Mouse (Mus musculus) thymus, adult 2 months (tissue): ENCODE measurements around the gene 1700037H04Rik. TPM values are rescaled to one million over a fixed set of nuclear protein-coding genes. Genes with fewer than 3 reads are reported as not detected.
"Not testable (repeated sequence)": the region's sequence is repeated elsewhere in the genome, so short reads cannot be mapped to it uniquely, and the experiment has no call there.

Experiments used
- DNase-seq: peaks from one replicate; pipeline ENCODE4 v3.0.0; 2021
- H3K27ac ChIP-seq: fragments of 200-500 bp; 2 replicates; pipeline ENCODE4 v1.5.1; 2012; ENCODE audit warnings: low read length, control low read depth; ENCODE audit not compliant: control insufficient read depth, insufficient read depth
- H3K27me3 ChIP-seq: fragments of 200-500 bp; 2 replicates; pipeline ENCODE4 v1.6.1; 2012; ENCODE audit warnings: mild to moderate bottlenecking, low read length, moderate library complexity, mixed read lengths; ENCODE audit not compliant: control insufficient read depth, insufficient read depth
- H3K36me3 ChIP-seq: fragments of 200-500 bp; 2 replicates; pipeline ENCODE4 v1.6.1; 2012; ENCODE audit warnings: mild to moderate bottlenecking, low read length, moderate library complexity; ENCODE audit not compliant: control insufficient read depth, insufficient read depth
- H3K4me1 ChIP-seq: fragments of 200-500 bp; replicated peaks from 2 replicates; pipeline ENCODE4 v1.6.1; 2012; ENCODE audit warnings: low read length; ENCODE audit not compliant: control insufficient read depth, insufficient read depth
- H3K4me3 ChIP-seq: fragments of 200-500 bp; 2 replicates; pipeline ENCODE4 v1.5.1; 2012; ENCODE audit warnings: mild to moderate bottlenecking, low read length, control low read depth, moderate library complexity; ENCODE audit not compliant: control insufficient read depth, insufficient read depth
- CTCF ChIP-seq: fragments of 200-500 bp; IDR thresholded peaks from 2 replicates; pipeline ENCODE4 v1.5.1; 2012; ENCODE audit warnings: mild to moderate bottlenecking, control low read depth, low read length, moderate library complexity, borderline replicate concordance; ENCODE audit not compliant: control insufficient read depth, poor library complexity, insufficient read depth; ENCODE audit errors: extremely low read depth
- POLR2A ChIP-seq: fragments of 200-500 bp; IDR thresholded peaks from 2 replicates; pipeline ENCODE4 v1.6.1; 2012; ENCODE audit warnings: mild to moderate bottlenecking, low read length, control low read depth, moderate library complexity; ENCODE audit not compliant: control insufficient read depth, poor library complexity, insufficient read depth; ENCODE audit errors: extremely low read depth
- WGBS: fragments of 180-500 bp; shearing (Covaris S2); methylation state at CpG from one replicate; pipeline ENCODE4 v1.1.7; 2018; 5-methylcytosine and 5-hydroxymethylcytosine counted together
- polyA plus RNA-seq: library from polyadenylated mRNA; depleted of rRNA; stranded (reverse); fragments of >200 nt; gene quantifications from 2 replicates; pipeline ENCODE4 v1.2.3, GENCODE M21; 2012

Gene 1700037H04Rik
- polyA plus RNA-seq, 1 experiment: 108 TPM

DNA sequence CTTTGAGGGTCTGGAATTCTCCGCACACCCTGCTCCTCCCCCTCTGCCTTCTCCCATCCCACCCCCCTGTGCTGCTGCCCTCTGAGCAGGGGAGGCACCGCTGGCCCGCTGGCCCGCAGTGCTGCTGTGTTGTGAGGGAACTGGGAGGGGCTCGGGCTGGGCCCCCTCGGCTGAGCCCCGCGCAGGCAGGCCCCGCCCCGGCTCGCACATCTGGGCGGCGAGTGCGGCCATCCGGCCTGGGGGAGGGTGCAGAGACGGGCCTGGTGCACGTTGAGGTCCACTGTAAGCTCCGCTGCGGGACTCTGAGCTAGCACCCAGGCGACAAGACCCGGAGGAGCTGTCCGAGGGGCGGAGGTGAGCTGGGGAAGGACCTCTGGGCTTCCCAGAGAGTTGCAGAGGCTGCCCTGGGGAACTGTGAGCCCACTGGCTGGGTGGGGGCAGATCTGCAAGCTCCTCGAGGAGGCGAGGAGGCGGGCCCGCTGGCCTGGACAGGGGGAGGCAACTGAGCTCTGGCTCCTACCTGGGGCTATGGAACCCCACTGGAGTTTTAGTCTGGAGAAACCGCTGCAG is 32.6 kb downstream of the 1700037H04Rik start, which contains the start of gene Hspa12b:
Gene Hspa12b, plus strand, starts transcription at position 120 of the 570 bp plus-strand sequence.
- H3K4me3 ChIP-seq: no peak within 1 kb of the TSS
- no peak within 1 kb of the TSS for H3K27ac ChIP-seq
- H3K27me3 ChIP-seq: no peaks in the 10 kb centered on the region
- H3K36me3 ChIP-seq: no peaks in the 10 kb centered on the region
- peak; percentile 32 for DNase-seq
- 8% methylated on average over 28 of the region's 28 CpGs for WGBS
- peaks cover 16% of the 10 kb centered on the region for H3K4me1 ChIP-seq
- TF ChIP-seq POLR2A (no peak), CTCF (0 out of 2 replicates have a peak, but pooled peaks have one; percentile 20)

- H3K4me1 ChIP-seq: peaks cover 16% of the 10 kb centered on the region
- H3K27me3 ChIP-seq: no peaks in the 10 kb centered on the region
- 92% methylated on average over 9 of the region's 9 CpGs for whole genome bisulfite sequencing
- no peaks in the 10 kb centered on the region for H3K36me3 ChIP-seq
- H3K27ac ChIP-seq: no peak overlapping the region
- TF ChIP-seq CTCF (no peak), POLR2A (no peak)
- DNase-seq: no peak
- no peak overlapping the region for H3K4me3 ChIP-seq
These were observed 33.7 kb downstream of the 1700037H04Rik start for GRCm38 (mm10) chr2:131125964-131126815.

DNA sequence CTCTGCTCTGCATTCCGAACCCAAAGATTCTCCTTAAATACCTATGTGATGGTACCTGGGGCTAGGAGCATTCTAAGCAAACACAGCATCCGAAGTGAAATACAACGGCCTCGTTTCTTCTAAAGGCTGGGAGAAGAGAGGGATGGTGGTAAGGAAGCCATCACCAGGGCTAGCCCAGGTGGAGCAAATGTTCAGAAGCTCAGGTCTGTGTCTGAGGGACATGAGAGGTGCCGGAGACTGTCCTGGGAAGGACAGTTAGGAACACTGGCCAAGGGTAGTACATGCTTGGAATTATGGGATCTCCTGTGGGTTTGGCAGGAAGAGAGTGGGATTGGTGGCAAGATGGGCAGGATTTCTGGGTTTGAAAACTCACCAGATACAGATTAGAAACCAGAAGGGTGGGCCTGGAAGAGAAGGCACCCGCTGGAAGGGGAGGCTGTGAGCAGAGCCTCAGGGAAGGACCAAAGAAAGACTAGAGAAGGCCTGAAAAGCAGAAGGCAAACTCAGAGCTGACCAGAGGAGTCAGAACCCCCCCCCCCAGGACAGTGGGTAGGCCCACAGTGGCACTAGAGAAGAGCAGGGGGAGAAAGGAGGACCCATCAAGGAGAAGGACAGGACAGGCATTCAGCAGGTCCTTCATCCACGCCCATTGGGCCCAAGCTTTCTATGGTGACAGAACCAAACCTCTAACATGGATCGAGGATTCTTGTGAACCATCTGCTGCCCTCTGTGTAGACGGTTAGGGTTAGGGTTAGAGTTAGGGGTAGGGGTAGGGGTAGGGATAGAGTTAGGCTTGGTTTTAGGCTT is 34.5 kb downstream of the 1700037H04Rik start:
- Histone ChIP-seq H3K36me3 (no peaks in the 10 kb centered on the region), H3K4me3 (no peak overlapping the region), H3K27ac (no peak overlapping the region), H3K27me3 (no peaks in the 10 kb centered on the region), H3K4me1 (peaks cover 16% of the 10 kb centered on the region)
- TF ChIP-seq CTCF (no peak), POLR2A (no peak)
- DNase-seq: no peak
- WGBS: 98% methylated on average over 9 of the region's 9 CpGs

GRCm38 (mm10) chr2:131124166-131124565 is 35.7 kb downstream of the 1700037H04Rik start:
- Histone ChIP-seq H3K27me3 (no peaks in the 10 kb centered on the region), H3K36me3 (no peaks in the 10 kb centered on the region), H3K27ac (no peak overlapping the region), H3K4me1 (peaks cover 16% of the 10 kb centered on the region), H3K4me3 (no peak overlapping the region)
- TF ChIP-seq CTCF: no peak
- TF ChIP-seq POLR2A: no peak
- 29% methylated on average over 3 of the region's 3 CpGs for WGBS
- no peak for DNase-seq

DNA sequence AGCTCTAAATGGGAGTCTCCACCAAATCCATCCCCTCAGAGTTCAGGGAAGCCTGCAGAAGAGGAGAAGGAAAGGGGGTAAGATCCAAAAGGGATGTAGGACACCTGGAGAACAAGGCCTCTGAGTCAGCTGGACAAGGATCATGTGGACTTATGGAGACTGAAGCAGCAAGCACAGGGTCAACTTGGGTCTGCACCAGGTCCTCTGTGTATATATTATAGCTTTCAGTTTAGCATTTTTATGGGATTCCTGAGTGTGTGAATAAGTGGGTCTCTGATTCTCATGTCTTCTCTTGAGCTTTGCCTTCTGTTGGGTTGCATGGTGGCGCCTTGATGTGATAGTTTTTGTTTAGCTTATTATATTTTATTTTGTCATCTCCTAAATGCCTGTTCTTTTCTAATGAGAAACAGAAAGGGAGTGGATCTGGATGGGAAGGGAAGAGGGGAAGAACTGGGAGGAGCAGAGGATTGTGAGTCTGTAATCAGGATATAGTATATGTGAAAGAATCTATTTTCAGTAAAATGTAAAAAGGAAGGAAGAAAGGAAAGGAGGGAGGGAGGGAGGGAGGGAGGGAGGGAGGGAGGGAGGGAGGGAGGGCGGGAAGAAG is 40.8 kb downstream of the 1700037H04Rik start:
- Histone ChIP-seq H3K27ac (no peak overlapping the region), H3K27me3 (no peaks in the 10 kb centered on the region), H3K4me3 (no peak overlapping the region), H3K4me1 (no peaks in the 10 kb centered on the region), H3K36me3 (no peaks in the 10 kb centered on the region)
- WGBS: 99% methylated on average over 2 of the region's 2 CpGs
- TF ChIP-seq POLR2A: no peak
- TF ChIP-seq CTCF: no peak
- no peak for DNase-seq

DNA sequence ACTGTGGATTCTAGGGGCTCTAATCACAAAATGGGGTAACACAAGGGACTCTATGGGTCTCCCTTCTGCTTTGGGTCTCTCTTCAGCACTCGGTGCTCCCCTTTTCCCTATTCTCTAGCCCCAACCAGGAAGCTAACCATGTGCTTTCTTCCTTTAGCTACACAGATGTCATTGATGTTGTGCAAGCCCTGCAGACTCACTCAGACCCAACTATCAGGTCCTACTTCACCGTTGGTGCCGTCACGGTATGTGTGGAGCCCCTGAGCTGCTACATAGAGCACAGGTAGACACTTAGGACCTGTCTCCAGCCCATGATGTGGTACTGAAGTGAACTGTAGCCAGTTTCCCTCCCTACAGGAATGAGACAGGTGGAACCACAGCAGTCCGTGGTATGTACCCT is 53.9 kb downstream of the 1700037H04Rik start:
- Histone ChIP-seq H3K4me3 (no peak overlapping the region), H3K36me3 (no peaks in the 10 kb centered on the region), H3K4me1 (no peaks in the 10 kb centered on the region), H3K27me3 (no peaks in the 10 kb centered on the region), H3K27ac (no peak overlapping the region)
- no peak for DNase-seq
- 94% methylated on average over 5 of the region's 5 CpGs for WGBS
- TF ChIP-seq CTCF (no peak), POLR2A (no peak)

- WGBS: 92% methylated on average over 4 of the region's 4 CpGs
- H3K36me3 ChIP-seq, H3K27ac ChIP-seq, H3K4me1 ChIP-seq, H3K4me3 ChIP-seq, H3K27me3 ChIP-seq, DNase-seq: not testable (repeated sequence)
These were observed 54.8 kb downstream of the 1700037H04Rik start for GRCm38 (mm10) chr2:131105061-131105460.
